ENCODE assay signal across 23 mouse cellular contexts in genomic region chr16:11577541-11578255, GRCm38 (mm10).
A peak's percentile ranks its signal among the peaks of the same experiment; 100 is the strongest.
DNase-seq lines count a peak whose midpoint lies in the region; TF ChIP-seq lines count a peak whose summit lies in the region.
"Had no signal": no experiment of that assay in that cellular context is flagged by ENCODE, and none has a peak within 500 bp of the region (broad histone marks: within the 10 kb centered on the region; RNA-seq: fewer than 3 reads in every experiment).

No protein-coding gene starts in this region.

- DNase-seq in spleen, adult 2 months (ENCODE audit: low read depth in 1 of 2, low spot score in 2 of 2), result peak; percentile 12 to 29
- DNase-seq in spleen, postnatal 4 days (ENCODE audit: low spot score in 2 of 2), result no peak
- peak; percentile 66 for DNase-seq in CD4-positive helper T cell, adult 2 months (ENCODE audit: low read depth, low spot score)
- peak; percentile 29 for DNase-seq in T-cell, adult 2 months (ENCODE audit: low spot score)
- DNase-seq in naive thymus-derived CD4-positive, alpha-beta T cell, adult 2 months (ENCODE audit: low read depth), result peak; percentile 62
- no peak for DNase-seq in neural tube, embryonic 10.5 days (ENCODE audit: extremely low spot score, low spot score)
- DNase-seq in embryo, embryonic 10 days (ENCODE audit: low spot score), result no peak
- no peak for DNase-seq in ovary, postnatal 36 days (ENCODE audit: low spot score)
- DNase-seq: adrenal gland, adult 8-10 months; cerebellum, adult 18-20 months; cerebellum, adult 9-11 months; cerebellum, postnatal 36 days; embryo, embryonic 11 days; gastrocnemius, adult 2 months; gastrocnemius, postnatal 36 days; heart, adult 11 months had no signal

- peaks cover 3% of the 10 kb centered on the region; the same call in 1 of the 2 replicates for H3K36me3 ChIP-seq in spleen, adult 2 months (ENCODE audit: control insufficient read depth, insufficient read depth, low read length)
- H3K36me3 ChIP-seq: embryonic facial prominence, embryonic 15.5 days; forebrain, embryonic 10.5 days had no signal

- H3K27me3 ChIP-seq in spleen, adult 2 months (ENCODE audit: control insufficient read depth, insufficient read depth, low read length), result no peaks in the 10 kb centered on the region
- H3K27me3 ChIP-seq: embryonic facial prominence, embryonic 15.5 days; heart, embryonic 13.5 days; hindbrain, embryonic 13.5 days; Patski had no signal

- TF ChIP-seq POLR2A in spleen, adult 2 months (IDR thresholded peaks at IDR 0.05; ENCODE audit: low read depth, low read length), result no peak

- H3K4me3 ChIP-seq in spleen, adult 2 months (ENCODE audit: extremely low read depth, insufficient read depth, insufficient read length), result no peak overlapping the region
- H3K4me3 ChIP-seq: embryonic facial prominence, embryonic 15.5 days; erythroblast, embryonic 14.5 days; forebrain, embryonic 10.5 days; gastrocnemius, adult 2 months; heart, embryonic 13.5 days; hindbrain, embryonic 13.5 days had no signal

- no peak overlapping the region for H3K27ac ChIP-seq in spleen, adult 2 months (ENCODE audit: insufficient read depth, low read length)
- H3K27ac ChIP-seq: embryonic facial prominence, embryonic 15.5 days; forebrain, embryonic 10.5 days; gastrocnemius, adult 2 months; heart, embryonic 13.5 days; hindbrain, embryonic 13.5 days; hindbrain, postnatal 0 days had no signal

- peaks cover 17% of the 10 kb centered on the region; the same call in 1 of the 2 replicates for H3K4me1 ChIP-seq in spleen, adult 2 months (ENCODE audit: control insufficient read depth, insufficient read depth, insufficient read length)
- H3K4me1 ChIP-seq: embryonic facial prominence, embryonic 15.5 days had no signal

- 28% methylated on average over 3 of the region's 3 CpGs for WGBS in spleen, adult 2 months

- TF ChIP-seq CTCF in spleen, adult 2 months (IDR thresholded peaks at IDR 0.05; ENCODE audit: extremely low read depth, insufficient read depth, insufficient read length, insufficient replicate concordance), result no peak

Comparison
In these comparisons a context has a peak if more than half of its experiments do, and no peak if none do; other contexts are left out.
1. DNase-seq: peak in spleen, adult 2 months (2 of 2), CD4-positive helper T cell, adult 2 months (single experiment), T-cell, adult 2 months (single experiment) and naive thymus-derived CD4-positive, alpha-beta T cell, adult 2 months (single experiment); none in spleen, postnatal 4 days (0 of 2), neural tube, embryonic 10.5 days (single experiment), embryo, embryonic 10 days (single experiment) and ovary, postnatal 36 days (single experiment).